Mouse (Mus musculus) activated CD4-positive, CD25-positive, alpha-beta regulatory T cell, adult 4 months (primary cell): Measurements from ENCODE around the gene Gm28047. TPM values are rescaled to one million over a fixed set of nuclear protein-coding genes. Genes with fewer than 3 reads are reported as not detected.

Experiments
- ATAC-seq: one replicate; pipeline ENCODE4 v1.8.0; 2017
- polyA plus RNA-seq, 2 experiments: library from polyadenylated mRNA; unstranded; fragments of 100-300 nt; shearing (Covaris generic); gene quantifications; one replicate each; pipeline ENCODE4 v1.2.1; 2017

Gene Gm28047
- polyA plus RNA-seq, 2 experiments from 2014 or later, result 1.5 TPM; not detected in 1

GRCm38 (mm10) chr15:102515261-102515660, 109.6 kb downstream of the Gm28047 start:
- ATAC-seq, result no peak

GRCm38 (mm10) chr15:102513004-102513403, 111.9 kb downstream of the Gm28047 start:
- ATAC-seq, result no peak

- no peak for ATAC-seq
Observed at GRCm38 (mm10) chr15:102512471-102512870, 112.4 kb downstream of the Gm28047 start.

GRCm38 (mm10) chr15:102512010-102512409, 112.9 kb downstream of the Gm28047 start:
- ATAC-seq, result no peak

GRCm38 (mm10) chr15:102511285-102511833, 113.5 kb downstream of the Gm28047 start:
- no peak for ATAC-seq

GRCm38 (mm10) chr15:102510590-102511284, 114.1 kb downstream of the Gm28047 start:
- ATAC-seq, result peak; percentile 79

GRCm38 (mm10) chr15:102510110-102510509, 114.8 kb downstream of the Gm28047 start:
- no peak for ATAC-seq

GRCm38 (mm10) chr15:102508336-102508735, 116.5 kb downstream of the Gm28047 start:
- ATAC-seq, result no peak

- no peak for ATAC-seq
Observed at GRCm38 (mm10) chr15:102507561-102507960, 117.3 kb downstream of the Gm28047 start.

GRCm38 (mm10) chr15:102506864-102507263, 118.0 kb downstream of the Gm28047 start:
- no peak for ATAC-seq

GRCm38 (mm10) chr15:102506464-102506830, 118.4 kb downstream of the Gm28047 start:
- ATAC-seq, result no peak

- ATAC-seq, result no peak
Observed at GRCm38 (mm10) chr15:102505770-102506463, 119.0 kb downstream of the Gm28047 start.

- ATAC-seq, result no peak
Observed at GRCm38 (mm10) chr15:102505073-102505769, 119.6 kb downstream of the Gm28047 start.

- no peak for ATAC-seq
Observed at GRCm38 (mm10) chr15:102503924-102504782, 120.7 kb downstream of the Gm28047 start.

GRCm38 (mm10) chr15:102503447-102503846, 121.4 kb downstream of the Gm28047 start, which contains the start of gene Gm10337:
Gene Gm10337 (plus strand): TSS chr15:102503722.
- ATAC-seq, result no peak

- ATAC-seq, result no peak
Observed at GRCm38 (mm10) chr15:102502254-102502840, 122.5 kb downstream of the Gm28047 start.

- no peak for ATAC-seq
Observed at GRCm38 (mm10) chr15:102501084-102501814, 123.6 kb downstream of the Gm28047 start.

- no peak for ATAC-seq
Observed at GRCm38 (mm10) chr15:102500479-102500878, 124.4 kb downstream of the Gm28047 start.

GRCm38 (mm10) chr15:102499851-102500250, 125.0 kb downstream of the Gm28047 start:
- no peak for ATAC-seq

- no peak for ATAC-seq
Observed at GRCm38 (mm10) chr15:102499370-102499769, 125.5 kb downstream of the Gm28047 start.

GRCm38 (mm10) chr15:102498322-102498721, 126.5 kb downstream of the Gm28047 start:
- ATAC-seq, result no peak
